Mouse (Mus musculus) intestine, embryonic 15.5 days (tissue): ENCODE measurements around the gene Klhdc8b. TPM values are rescaled to one million over a fixed set of nuclear protein-coding genes. Genes with fewer than 3 reads are reported as not detected.
A peak's percentile ranks its signal among the peaks of the same experiment; 100 is the strongest.

Experiments used
- ATAC-seq: fragments of 200-750 bp; cut with Nextera tagmentation; 2 replicates; pipeline ENCODE4 v1.8.0; 2017; ENCODE audit warnings: moderate TSS enrichment, moderate library complexity
- H3K27ac ChIP-seq: fragments of 300-500 bp; sonication (generic); 2 replicates; pipeline ENCODE4 v1.5.1; 2015; ENCODE audit warnings: mild to moderate bottlenecking, inconsistent platforms
- H3K27me3 ChIP-seq: fragments of 300-500 bp; sonication (generic); replicated peaks from 2 replicates; pipeline ENCODE4 v1.6.1; 2015; ENCODE audit warnings: inconsistent platforms
- H3K36me3 ChIP-seq: fragments of 300-500 bp; sonication (generic); 2 replicates; pipeline ENCODE4 v1.6.1; 2015; ENCODE audit warnings: inconsistent platforms
- H3K4me1 ChIP-seq: fragments of 300-500 bp; sonication (generic); replicated peaks from 2 replicates; pipeline ENCODE4 v1.6.1; 2015; ENCODE audit warnings: inconsistent platforms
- H3K4me2 ChIP-seq: fragments of 300-500 bp; sonication (generic); replicated peaks from 2 replicates; pipeline ENCODE4 v1.6.1; 2015; ENCODE audit warnings: mild to moderate bottlenecking, inconsistent platforms
- H3K4me3 ChIP-seq: fragments of 300-500 bp; sonication (generic); replicated peaks from 2 replicates; pipeline ENCODE4 v1.5.1; 2015; ENCODE audit warnings: inconsistent platforms
- H3K9ac ChIP-seq: fragments of 300-500 bp; sonication (generic); 2 replicates; pipeline ENCODE4 v1.6.1; 2015; ENCODE audit warnings: inconsistent platforms
- H3K9me3 ChIP-seq: fragments of 300-500 bp; sonication (generic); 2 replicates; pipeline ENCODE4 v1.6.1; 2016; ENCODE audit warnings: inconsistent platforms
- WGBS: fragments of 180-500 bp; shearing (Covaris S2); methylation state at CpG from one replicate; pipeline ENCODE4 v1.1.7; 2015; 5-methylcytosine and 5-hydroxymethylcytosine counted together
- polyA plus RNA-seq: library from polyadenylated mRNA; unstranded; fragments of >200 nt; fragmentation: Nextera tagmentation; extraction: Ambion mirVana; gene quantifications from 2 replicates; pipeline ENCODE4 v1.2.1, GENCODE M21; 2015

The Klhdc8b gene
- polyA plus RNA-seq, 1 experiment from 2014 or later = 48.7 TPM

- no peaks in the 10 kb centered on the region for H3K9me3 ChIP-seq
- H3K36me3 ChIP-seq = peaks cover 61% of the 10 kb centered on the region
- H3K27me3 ChIP-seq = no peaks in the 10 kb centered on the region
- WGBS = under 1% methylated on average over 69 of the region's 69 CpGs
- peaks cover 16% of the 10 kb centered on the region for H3K4me1 ChIP-seq
- H3K9ac ChIP-seq = peak within 1 kb of the TSS; percentile 94
- H3K4me2 ChIP-seq = peak within 1 kb of the TSS; percentile 68
- H3K4me3 ChIP-seq = peak within 1 kb of the TSS; percentile 97
- peak within 1 kb of the TSS; percentile 97 for H3K27ac ChIP-seq
- peak; percentile 97 for ATAC-seq
Observed at GRCm38 (mm10) chr9:108490559-108491285, 29.3 kb upstream of the Klhdc8b start, which contains the start of gene Usp19. Gene Usp19, plus strand, starts transcription at chr9:108490602.

- Histone ChIP-seq H3K27ac (peak overlapping the region; percentile 97), H3K4me1 (peaks cover 16% of the 10 kb centered on the region), H3K9me3 (no peaks in the 10 kb centered on the region), H3K27me3 (no peaks in the 10 kb centered on the region), H3K4me2 (peak overlapping the region; percentile 68), H3K4me3 (peak overlapping the region; percentile 97), H3K9ac (peak overlapping the region; percentile 94), H3K36me3 (peaks cover 60% of the 10 kb centered on the region)
- 64% methylated on average over 26 of the region's 26 CpGs for WGBS
- ATAC-seq = peak; percentile 18
Observed at GRCm38 (mm10) chr9:108489702-108490558, 28.5 kb upstream of the Klhdc8b start.

- H3K9ac ChIP-seq = no peak overlapping the region
- no peaks in the 10 kb centered on the region for H3K9me3 ChIP-seq
- H3K36me3 ChIP-seq = peaks cover 55% of the 10 kb centered on the region
- WGBS = 97% methylated on average over 20 of the region's 20 CpGs
- no peak overlapping the region for H3K4me2 ChIP-seq
- no peak overlapping the region for H3K27ac ChIP-seq
- H3K27me3 ChIP-seq = no peaks in the 10 kb centered on the region
- H3K4me1 ChIP-seq = peaks cover 16% of the 10 kb centered on the region
- no peak overlapping the region for H3K4me3 ChIP-seq
- ATAC-seq = no peak
Observed at GRCm38 (mm10) chr9:108489215-108489614, 27.8 kb upstream of the Klhdc8b start.

GRCm38 (mm10) chr9:108488403-108488802, 27.0 kb upstream of the Klhdc8b start:
- no peak for ATAC-seq
- Histone ChIP-seq H3K4me1 (peaks cover 16% of the 10 kb centered on the region), H3K9ac (no peak overlapping the region), H3K27ac (no peak overlapping the region), H3K4me3 (no peak overlapping the region), H3K27me3 (no peaks in the 10 kb centered on the region), H3K9me3 (no peaks in the 10 kb centered on the region), H3K36me3 (peaks cover 54% of the 10 kb centered on the region), H3K4me2 (no peak overlapping the region)
- 92% methylated on average over 17 of the region's 17 CpGs for WGBS

GRCm38 (mm10) chr9:108486973-108487530, 25.7 kb upstream of the Klhdc8b start:
- no peak for ATAC-seq
- Histone ChIP-seq H3K27me3 (no peaks in the 10 kb centered on the region), H3K4me2 (no peak overlapping the region), H3K9ac (no peak overlapping the region), H3K9me3 (no peaks in the 10 kb centered on the region), H3K36me3 (peaks cover 53% of the 10 kb centered on the region), H3K4me3 (no peak overlapping the region), H3K4me1 (peaks cover 11% of the 10 kb centered on the region), H3K27ac (no peak overlapping the region)
- WGBS = 94% methylated on average over 8 of the region's 8 CpGs

- Histone ChIP-seq H3K27me3 (no peaks in the 10 kb centered on the region), H3K36me3 (peaks cover 60% of the 10 kb centered on the region), H3K4me3 (no peak overlapping the region), H3K4me1 (peaks cover 11% of the 10 kb centered on the region), H3K9ac (no peak overlapping the region), H3K27ac (no peak overlapping the region), H3K4me2 (no peak overlapping the region), H3K9me3 (no peaks in the 10 kb centered on the region)
- 92% methylated on average over 19 of the region's 19 CpGs for WGBS
- ATAC-seq = no peak
Observed at GRCm38 (mm10) chr9:108485301-108485875, 24.0 kb upstream of the Klhdc8b start.

GRCm38 (mm10) chr9:108484021-108484420, 22.6 kb upstream of the Klhdc8b start:
- H3K4me2 ChIP-seq = no peak overlapping the region
- no peak overlapping the region for H3K9ac ChIP-seq
- H3K9me3 ChIP-seq = no peaks in the 10 kb centered on the region
- H3K27ac ChIP-seq = no peak overlapping the region
- peaks cover 13% of the 10 kb centered on the region for H3K4me1 ChIP-seq
- H3K27me3 ChIP-seq = no peaks in the 10 kb centered on the region
- H3K36me3 ChIP-seq = peaks cover 56% of the 10 kb centered on the region
- H3K4me3 ChIP-seq = no peak overlapping the region
- ATAC-seq = no peak
- 93% methylated on average over 15 of the region's 15 CpGs for WGBS

GRCm38 (mm10) chr9:108483051-108483790, 21.8 kb upstream of the Klhdc8b start:
- Histone ChIP-seq H3K4me1 (peaks cover 15% of the 10 kb centered on the region), H3K4me2 (no peak overlapping the region), H3K9ac (no peak overlapping the region), H3K9me3 (no peaks in the 10 kb centered on the region), H3K27me3 (no peaks in the 10 kb centered on the region), H3K36me3 (peaks cover 49% of the 10 kb centered on the region), H3K4me3 (no peak overlapping the region), H3K27ac (no peak overlapping the region)
- no peak for ATAC-seq
- WGBS = 93% methylated on average over 18 of the region's 18 CpGs

- H3K4me2 ChIP-seq = no peak overlapping the region
- 87% methylated on average over 19 of the region's 19 CpGs for WGBS
- peaks cover 15% of the 10 kb centered on the region for H3K4me1 ChIP-seq
- no peak overlapping the region for H3K4me3 ChIP-seq
- no peaks in the 10 kb centered on the region for H3K27me3 ChIP-seq
- H3K36me3 ChIP-seq = peaks cover 34% of the 10 kb centered on the region
- H3K9ac ChIP-seq = no peak overlapping the region
- H3K9me3 ChIP-seq = no peaks in the 10 kb centered on the region
- no peak overlapping the region for H3K27ac ChIP-seq
- no peak for ATAC-seq
Observed at GRCm38 (mm10) chr9:108481520-108482210, 20.3 kb upstream of the Klhdc8b start.

GRCm38 (mm10) chr9:108480813-108481519, 19.6 kb upstream of the Klhdc8b start:
- H3K4me3 ChIP-seq = peak overlapping the region; percentile 59; the same call in 1 of the 2 replicates
- peaks cover 30% of the 10 kb centered on the region for H3K36me3 ChIP-seq
- peaks cover 15% of the 10 kb centered on the region for H3K4me1 ChIP-seq
- no peak for ATAC-seq
- no peaks in the 10 kb centered on the region for H3K27me3 ChIP-seq
- peak overlapping the region; percentile 69 for H3K4me2 ChIP-seq
- H3K9ac ChIP-seq = 0 out of 2 replicates have a peak overlapping the region, but pooled peaks have one; percentile 70
- no peak overlapping the region for H3K27ac ChIP-seq
- no peaks in the 10 kb centered on the region for H3K9me3 ChIP-seq
- 91% methylated on average over 28 of the region's 28 CpGs for WGBS
